Mouse (Mus musculus): Measurements from ENCODE around the gene Aaas. TPM values are rescaled to one million over a fixed set of nuclear protein-coding genes. Genes with fewer than 3 reads are reported as not detected.
A peak's percentile ranks its signal among the peaks of the same experiment; 100 is the strongest.

The Aaas gene
- polyA plus RNA-seq, 1 experiment from 2014 or later = 33.8 TPM

GRCm38 (mm10) chr15:102362648-102363047, 12.1 kb upstream of the Aaas start:
- Histone ChIP-seq H3K9ac (no peak overlapping the region), H3K4me1 (replicated peaks; ENCODE audit: control insufficient read depth, insufficient read depth, low read length) (peaks cover 14% of the 10 kb centered on the region; the same call in 1 of the 2 replicates), H3K27me3 (ENCODE audit: control insufficient read depth, insufficient read depth, low read length) (peaks cover 24% of the 10 kb centered on the region), H3K4me3 (replicated peaks; ENCODE audit: low read length) (no peak overlapping the region), H3K9me3 (ENCODE audit: control insufficient read depth, low read length) (no peaks in the 10 kb centered on the region), H3K27ac (no peak overlapping the region), H3K36me3 (replicated peaks; ENCODE audit: control insufficient read depth, insufficient read depth) (no peaks in the 10 kb centered on the region), H3K4me2 (replicated peaks) (no peak overlapping the region)
- DNase-seq (ENCODE audit: low spot score) (no peak), ATAC-seq (ENCODE audit: low FRiP score) (no peak)
- WGBS = 11% methylated on average over 14 of the region's 14 CpGs

GRCm38 (mm10) chr15:102358834-102359233, 8.3 kb upstream of the Aaas start:
- WGBS = 20% methylated on average over 5 of the region's 5 CpGs
- Histone ChIP-seq H3K4me1 (replicated peaks; ENCODE audit: control insufficient read depth, insufficient read depth, low read length) (peaks cover 21% of the 10 kb centered on the region), H3K9ac (no peak overlapping the region), H3K9me3 (ENCODE audit: control insufficient read depth, low read length) (no peaks in the 10 kb centered on the region), H3K4me2 (replicated peaks) (no peak overlapping the region), H3K27me3 (ENCODE audit: control insufficient read depth, insufficient read depth, low read length) (peaks cover 42% of the 10 kb centered on the region), H3K4me3 (replicated peaks; ENCODE audit: low read length) (no peak overlapping the region), H3K27ac (no peak overlapping the region), H3K36me3 (replicated peaks; ENCODE audit: control insufficient read depth, insufficient read depth) (no peaks in the 10 kb centered on the region)
- ATAC-seq (ENCODE audit: low FRiP score) (no peak), DNase-seq (ENCODE audit: low spot score) (no peak)

- H3K36me3 ChIP-seq (replicated peaks; ENCODE audit: control insufficient read depth, insufficient read depth) = no peaks in the 10 kb centered on the region
- peak overlapping the region; percentile 13 for H3K4me3 ChIP-seq (replicated peaks; ENCODE audit: low read length)
- 1% methylated on average over 25 of the region's 25 CpGs for WGBS
- H3K4me2 ChIP-seq (replicated peaks) = peak overlapping the region; percentile 46
- peaks cover 42% of the 10 kb centered on the region for H3K27me3 ChIP-seq (ENCODE audit: control insufficient read depth, insufficient read depth, low read length)
- ATAC-seq (ENCODE audit: low FRiP score) (no peak; the same call in 1 of the 2 replicates), DNase-seq (ENCODE audit: low spot score) (no peak)
- peaks cover 21% of the 10 kb centered on the region for H3K4me1 ChIP-seq (replicated peaks; ENCODE audit: control insufficient read depth, insufficient read depth, low read length)
- no peaks in the 10 kb centered on the region for H3K9me3 ChIP-seq (ENCODE audit: control insufficient read depth, low read length)
- no peak overlapping the region for H3K9ac ChIP-seq
- no peak overlapping the region for H3K27ac ChIP-seq
Observed at GRCm38 (mm10) chr15:102358126-102358525, 7.6 kb upstream of the Aaas start.

GRCm38 (mm10) chr15:102356501-102357325, 6.1 kb upstream of the Aaas start:
- Histone ChIP-seq H3K9me3 (ENCODE audit: control insufficient read depth, low read length) (no peaks in the 10 kb centered on the region), H3K4me1 (replicated peaks; ENCODE audit: control insufficient read depth, insufficient read depth, low read length) (peaks cover 21% of the 10 kb centered on the region), H3K4me2 (replicated peaks) (peak overlapping the region; percentile 83), H3K4me3 (replicated peaks; ENCODE audit: low read length) (no peak overlapping the region; the same call in 1 of the 2 replicates), H3K36me3 (replicated peaks; ENCODE audit: control insufficient read depth, insufficient read depth) (no peaks in the 10 kb centered on the region), H3K9ac (peak overlapping the region; percentile 63; the same call in 1 of the 2 replicates), H3K27me3 (ENCODE audit: control insufficient read depth, insufficient read depth, low read length) (peaks cover 42% of the 10 kb centered on the region), H3K27ac (0 out of 2 replicates have a peak overlapping the region, but pooled peaks have one; percentile 5)
- DNase-seq (ENCODE audit: low spot score) = no peak
- 26% methylated on average over 16 of the region's 16 CpGs for WGBS
- ATAC-seq (ENCODE audit: low FRiP score) = no peak

- H3K4me1 ChIP-seq (replicated peaks; ENCODE audit: control insufficient read depth, insufficient read depth, low read length) = peaks cover 21% of the 10 kb centered on the region
- H3K36me3 ChIP-seq (replicated peaks; ENCODE audit: control insufficient read depth, insufficient read depth) = no peaks in the 10 kb centered on the region
- DNase-seq (ENCODE audit: low spot score) (no peak), ATAC-seq (ENCODE audit: low FRiP score) (peak; percentile 51; the same call in 1 of the 2 replicates)
- peak overlapping the region; percentile 83 for H3K4me2 ChIP-seq (replicated peaks)
- peak overlapping the region; percentile 63 for H3K9ac ChIP-seq
- peak overlapping the region; percentile 41 for H3K4me3 ChIP-seq (replicated peaks; ENCODE audit: low read length)
- peak overlapping the region; percentile 60; the same call in 1 of the 2 replicates for H3K27ac ChIP-seq
- WGBS = under 1% methylated on average over 38 of the region's 38 CpGs
- H3K27me3 ChIP-seq (ENCODE audit: control insufficient read depth, insufficient read depth, low read length) = peaks cover 42% of the 10 kb centered on the region
- no peaks in the 10 kb centered on the region for H3K9me3 ChIP-seq (ENCODE audit: control insufficient read depth, low read length)
Observed at GRCm38 (mm10) chr15:102355871-102356441, 5.4 kb upstream of the Aaas start.

GRCm38 (mm10) chr15:102355134-102355870, 4.7 kb upstream of the Aaas start:
- Histone ChIP-seq H3K9ac (peak overlapping the region; percentile 63), H3K9me3 (ENCODE audit: control insufficient read depth, low read length) (no peaks in the 10 kb centered on the region), H3K27ac (peak overlapping the region; percentile 60; the same call in 1 of the 2 replicates), H3K4me1 (replicated peaks; ENCODE audit: control insufficient read depth, insufficient read depth, low read length) (peaks cover 21% of the 10 kb centered on the region), H3K36me3 (replicated peaks; ENCODE audit: control insufficient read depth, insufficient read depth) (no peaks in the 10 kb centered on the region), H3K4me3 (replicated peaks; ENCODE audit: low read length) (peak overlapping the region; percentile 41), H3K4me2 (replicated peaks) (peak overlapping the region; percentile 83), H3K27me3 (ENCODE audit: control insufficient read depth, insufficient read depth, low read length) (peaks cover 42% of the 10 kb centered on the region)
- ATAC-seq (ENCODE audit: low FRiP score) (peak; percentile 47; the same call in 1 of the 2 replicates), DNase-seq (ENCODE audit: low spot score) (peak; percentile 56)
- WGBS = under 1% methylated on average over 45 of the region's 49 CpGs

GRCm38 (mm10) chr15:102353986-102354385, 3.4 kb upstream of the Aaas start:
- peaks cover 27% of the 10 kb centered on the region for H3K4me1 ChIP-seq (replicated peaks; ENCODE audit: control insufficient read depth, insufficient read depth, low read length)
- no peaks in the 10 kb centered on the region for H3K9me3 ChIP-seq (ENCODE audit: control insufficient read depth, low read length)
- H3K4me3 ChIP-seq (replicated peaks; ENCODE audit: low read length) = no peak overlapping the region
- H3K9ac ChIP-seq = no peak overlapping the region
- WGBS = 89% methylated on average over 2 of the region's 2 CpGs
- peaks cover 35% of the 10 kb centered on the region for H3K27me3 ChIP-seq (ENCODE audit: control insufficient read depth, insufficient read depth, low read length)
- no peak for DNase-seq (ENCODE audit: low spot score)
- no peak overlapping the region for H3K4me2 ChIP-seq (replicated peaks)
- H3K36me3 ChIP-seq (replicated peaks; ENCODE audit: control insufficient read depth, insufficient read depth) = no peaks in the 10 kb centered on the region
- H3K27ac ChIP-seq = no peak overlapping the region
- no peak for ATAC-seq (ENCODE audit: low FRiP score)

- DNase-seq (ENCODE audit: low spot score) = no peak
- no peak for ATAC-seq (ENCODE audit: low FRiP score)
- no peaks in the 10 kb centered on the region for H3K36me3 ChIP-seq (replicated peaks; ENCODE audit: control insufficient read depth, insufficient read depth)
- H3K4me1 ChIP-seq (replicated peaks; ENCODE audit: control insufficient read depth, insufficient read depth, low read length) = peaks cover 18% of the 10 kb centered on the region
- no peak overlapping the region for H3K4me3 ChIP-seq (replicated peaks; ENCODE audit: low read length)
- H3K27me3 ChIP-seq (ENCODE audit: control insufficient read depth, insufficient read depth, low read length) = peaks cover 18% of the 10 kb centered on the region
- 58% methylated on average over 2 of the region's 2 CpGs for WGBS
- H3K27ac ChIP-seq = no peak overlapping the region
- no peaks in the 10 kb centered on the region for H3K9me3 ChIP-seq (ENCODE audit: control insufficient read depth, low read length)
- H3K4me2 ChIP-seq (replicated peaks) = no peak overlapping the region
- H3K9ac ChIP-seq = no peak overlapping the region
Observed at GRCm38 (mm10) chr15:102352177-102352576, 1.6 kb upstream of the Aaas start.

GRCm38 (mm10) chr15:102350942-102351291, 346 bp upstream of the Aaas start:
- Histone ChIP-seq H3K9me3 (ENCODE audit: control insufficient read depth, low read length) (no peaks in the 10 kb centered on the region), H3K4me3 (replicated peaks; ENCODE audit: low read length) (peak overlapping the region; percentile 69), H3K27ac (0 out of 2 replicates have a peak overlapping the region, but pooled peaks have one; percentile 20), H3K27me3 (ENCODE audit: control insufficient read depth, insufficient read depth, low read length) (peaks cover 5% of the 10 kb centered on the region), H3K4me1 (replicated peaks; ENCODE audit: control insufficient read depth, insufficient read depth, low read length) (peaks cover 13% of the 10 kb centered on the region), H3K36me3 (replicated peaks; ENCODE audit: control insufficient read depth, insufficient read depth) (0 out of 2 replicates have a peak, but pooled peaks cover 5% of the 10 kb centered on the region), H3K4me2 (replicated peaks) (peak overlapping the region; percentile 71), H3K9ac (peak overlapping the region; percentile 57)
- 12% methylated on average over 11 of the region's 11 CpGs for WGBS
- ATAC-seq (ENCODE audit: low FRiP score) (peak; percentile 24), DNase-seq (ENCODE audit: low spot score) (no peak)
